Mouse (Mus musculus) spleen, postnatal 36 days (tissue): ENCODE data around the gene Gm27029.
"Not testable (repeated sequence)": the region's sequence is repeated elsewhere in the genome, so short reads cannot be mapped to it uniquely, and the experiment has no call there.

ENCODE experiments used
- DNase-seq, 2 experiments: peaks; one replicate each; pipeline ENCODE4 v3.0.0; 2022; ENCODE audit warnings: low spot score in 2 of 2, mixed read lengths in 1 of 2

Gene Gm27029

GRCm38 (mm10) chr11:101424105-101424851 lies at the start of gene Gm27029:
Gene Gm27029, minus strand, starts transcription at chr11:101424796.
- no peak for DNase-seq

- no peak for DNase-seq
These were observed 49.7 kb upstream of the Gm27029 start for GRCm38 (mm10) chr11:101474298-101474697.

- not testable (repeated sequence) for DNase-seq
These were observed 49.1 kb upstream of the Gm27029 start for GRCm38 (mm10) chr11:101473686-101474085.

- no peak for DNase-seq
These were observed 47.7 kb upstream of the Gm27029 start for GRCm38 (mm10) chr11:101472336-101472735.

- no peak for DNase-seq
These were observed 47.3 kb upstream of the Gm27029 start for GRCm38 (mm10) chr11:101471926-101472325.

- DNase-seq: no peak
These were observed 45.6 kb upstream of the Gm27029 start for GRCm38 (mm10) chr11:101470206-101470605.

GRCm38 (mm10) chr11:101469155-101469554 lies 44.6 kb upstream of the Gm27029 start:
- no peak for DNase-seq

- no peak for DNase-seq
These were observed 44.1 kb upstream of the Gm27029 start for GRCm38 (mm10) chr11:101468731-101469130.

GRCm38 (mm10) chr11:101468263-101468688 lies 43.7 kb upstream of the Gm27029 start:
- no peak for DNase-seq

- peak; percentile 43 to 55 for DNase-seq
These were observed 43.1 kb upstream of the Gm27029 start for GRCm38 (mm10) chr11:101467477-101468262.

GRCm38 (mm10) chr11:101466552-101466950 lies 42.0 kb upstream of the Gm27029 start:
- DNase-seq: not testable (repeated sequence)

GRCm38 (mm10) chr11:101465869-101466551 lies 41.4 kb upstream of the Gm27029 start, which contains the start of gene Vat1:
Gene Vat1, minus strand, starts transcription at chr11:101466230.
- peak; percentile 58 to 61 for DNase-seq

- DNase-seq: peak; percentile 50 to 62
These were observed 40.7 kb upstream of the Gm27029 start for GRCm38 (mm10) chr11:101465101-101465868.

GRCm38 (mm10) chr11:101464211-101465100 lies 39.9 kb upstream of the Gm27029 start, which contains the start of gene Rnd2:
Gene Rnd2, plus strand, starts transcription at chr11:101464999.
- no peak for DNase-seq

- no peak for DNase-seq
These were observed 38.2 kb upstream of the Gm27029 start for GRCm38 (mm10) chr11:101462583-101463440.

- DNase-seq: no peak
These were observed 37.5 kb upstream of the Gm27029 start for GRCm38 (mm10) chr11:101462141-101462540.

- no peak for DNase-seq
These were observed 35.7 kb upstream of the Gm27029 start for GRCm38 (mm10) chr11:101460321-101460720.

- DNase-seq: peak in 1 of 2 experiments; percentile 24
These were observed 35.1 kb upstream of the Gm27029 start for GRCm38 (mm10) chr11:101459716-101460115.

GRCm38 (mm10) chr11:101458217-101458616 lies 33.6 kb upstream of the Gm27029 start:
- no peak for DNase-seq
